Mouse (Mus musculus): Measurements from ENCODE around the gene Stox2. TPM values are rescaled to one million over a fixed set of nuclear protein-coding genes. Genes with fewer than 3 reads are reported as not detected.

Gene Stox2
- polyA plus RNA-seq, 2 experiments, result 0.06 to 0.11 TPM

DNA sequence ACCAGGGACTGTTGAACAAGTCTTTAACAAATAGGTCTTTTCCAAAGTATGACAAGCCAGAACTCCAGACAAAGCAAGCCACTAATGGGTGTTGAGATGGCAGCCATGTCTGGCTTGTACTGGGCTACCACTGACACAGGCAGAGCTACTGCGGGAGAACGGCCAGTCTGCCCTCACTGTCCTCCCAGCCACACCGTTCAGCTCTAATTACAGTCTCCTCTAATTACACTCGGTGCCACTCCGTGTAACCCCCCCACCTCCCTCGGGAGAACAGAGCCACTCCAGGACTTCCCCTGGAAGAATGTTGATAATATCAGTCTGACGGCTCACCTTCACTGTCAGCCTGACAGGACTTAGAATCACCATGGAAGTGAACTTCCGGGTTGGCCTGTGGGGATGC is 97.1 kb downstream of the Stox2 start:
- Histone ChIP-seq H3K9ac (replicated peaks) (no peak overlapping the region), H3K36me3 (replicated peaks; ENCODE audit: control insufficient read depth, insufficient read depth, low read depth) (no peaks in the 10 kb centered on the region), H3K9me3 (ENCODE audit: control insufficient read depth, low read length) (no peaks in the 10 kb centered on the region), H3K4me3 (ENCODE audit: insufficient read depth in 1 of 2, low read depth in 2 of 2, low read length in 2 of 2) (no peak overlapping the region), H3K4me2 (ENCODE audit: low read depth) (no peak overlapping the region), H3K27me3 (ENCODE audit: control insufficient read depth, insufficient read depth, low read length) (no peaks in the 10 kb centered on the region), H3K4me1 (replicated peaks; ENCODE audit: control insufficient read depth in 2 of 2, insufficient read depth in 2 of 2, low read length in 1 of 2) (no peaks in the 10 kb centered on the region), H3K27ac (no peak overlapping the region)
- DNase-seq (ENCODE audit: low read depth in 3 of 3, low spot score in 3 of 3), result no peak
- WGBS (ENCODE audit: insufficient replicate concordance), result 47% methylated on average over 8 of the region's 8 CpGs
- no peak for ATAC-seq (ENCODE audit: insufficient read depth)
- no peak for TF ChIP-seq CTCF (IDR thresholded peaks at IDR 0.05; ENCODE audit: low read depth)
- no peak for TF ChIP-seq EP300 (IDR thresholded peaks at IDR 0.05; ENCODE audit: low read depth)

DNA sequence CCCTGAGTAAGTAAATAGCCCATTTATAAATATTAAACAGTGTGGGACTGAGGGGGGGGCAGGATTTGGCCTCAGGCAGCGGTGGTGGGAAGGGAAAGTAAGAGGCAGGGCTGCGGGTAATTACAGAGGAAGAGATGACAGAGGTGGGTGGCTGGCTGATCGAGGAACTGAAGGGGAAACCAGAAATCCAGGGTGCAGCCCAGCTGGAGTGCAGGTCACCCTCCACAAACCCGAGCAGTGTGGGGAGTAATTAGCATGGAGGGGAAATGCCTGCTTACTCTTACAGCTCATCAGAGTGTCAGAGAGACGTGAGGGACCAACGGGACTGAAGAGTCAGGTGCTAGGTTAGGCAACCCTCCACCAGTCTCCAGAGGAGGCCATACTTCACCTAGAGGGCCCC is 98.4 kb downstream of the Stox2 start:
- WGBS (ENCODE audit: insufficient replicate concordance), result 19% methylated on average over 6 of the region's 6 CpGs
- Histone ChIP-seq H3K9me3 (ENCODE audit: control insufficient read depth, low read length) (no peaks in the 10 kb centered on the region), H3K27me3 (ENCODE audit: control insufficient read depth, insufficient read depth, low read length) (no peaks in the 10 kb centered on the region), H3K4me1 (replicated peaks; ENCODE audit: control insufficient read depth in 2 of 2, insufficient read depth in 2 of 2, low read length in 1 of 2) (no peaks in the 10 kb centered on the region), H3K4me2 (ENCODE audit: low read depth) (no peak overlapping the region), H3K4me3 (ENCODE audit: insufficient read depth in 1 of 2, low read depth in 2 of 2, low read length in 2 of 2) (no peak overlapping the region), H3K27ac (no peak overlapping the region), H3K36me3 (replicated peaks; ENCODE audit: control insufficient read depth, insufficient read depth, low read depth) (no peaks in the 10 kb centered on the region), H3K9ac (replicated peaks) (no peak overlapping the region)
- ATAC-seq (ENCODE audit: insufficient read depth) (no peak), DNase-seq (ENCODE audit: low read depth in 3 of 3, low spot score in 3 of 3) (no peak)
- TF ChIP-seq CTCF (IDR thresholded peaks at IDR 0.05; ENCODE audit: low read depth), result no peak
- no peak for TF ChIP-seq EP300 (IDR thresholded peaks at IDR 0.05; ENCODE audit: low read depth)

DNA sequence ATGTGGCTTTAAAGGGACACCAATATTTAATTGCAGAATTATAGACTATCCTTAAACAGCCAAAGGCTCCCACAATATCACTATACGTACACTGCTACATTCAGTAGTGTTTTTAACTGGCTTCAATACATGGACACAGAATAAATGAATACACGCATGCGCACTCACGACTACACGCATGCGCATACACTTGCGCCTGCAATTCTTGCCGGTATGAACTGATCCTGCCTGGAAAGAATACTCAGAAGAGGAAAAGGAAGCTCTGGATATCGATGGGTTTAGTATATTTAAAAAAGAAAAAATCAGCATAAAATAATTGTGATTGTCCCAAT is 100.4 kb downstream of the Stox2 start:
- H3K27me3 ChIP-seq (ENCODE audit: control insufficient read depth, insufficient read depth, low read length), result no peaks in the 10 kb centered on the region
- ATAC-seq (ENCODE audit: insufficient read depth) (no peak), DNase-seq (ENCODE audit: low read depth in 3 of 3, low spot score in 3 of 3) (no peak)
- 76% methylated on average over 9 of the region's 9 CpGs for WGBS (ENCODE audit: insufficient replicate concordance)
- no peaks in the 10 kb centered on the region for H3K4me1 ChIP-seq (replicated peaks; ENCODE audit: control insufficient read depth in 2 of 2, insufficient read depth in 2 of 2, low read length in 1 of 2)
- H3K9ac ChIP-seq (replicated peaks), result no peak overlapping the region
- H3K36me3 ChIP-seq (replicated peaks; ENCODE audit: control insufficient read depth, insufficient read depth, low read depth), result no peaks in the 10 kb centered on the region
- no peak overlapping the region for H3K4me3 ChIP-seq (ENCODE audit: insufficient read depth in 1 of 2, low read depth in 2 of 2, low read length in 2 of 2)
- no peak overlapping the region for H3K4me2 ChIP-seq (ENCODE audit: low read depth)
- no peaks in the 10 kb centered on the region for H3K9me3 ChIP-seq (ENCODE audit: control insufficient read depth, low read length)
- no peak for TF ChIP-seq CTCF (IDR thresholded peaks at IDR 0.05; ENCODE audit: low read depth)
- no peak for TF ChIP-seq EP300 (IDR thresholded peaks at IDR 0.05; ENCODE audit: low read depth)
- no peak overlapping the region for H3K27ac ChIP-seq

DNA sequence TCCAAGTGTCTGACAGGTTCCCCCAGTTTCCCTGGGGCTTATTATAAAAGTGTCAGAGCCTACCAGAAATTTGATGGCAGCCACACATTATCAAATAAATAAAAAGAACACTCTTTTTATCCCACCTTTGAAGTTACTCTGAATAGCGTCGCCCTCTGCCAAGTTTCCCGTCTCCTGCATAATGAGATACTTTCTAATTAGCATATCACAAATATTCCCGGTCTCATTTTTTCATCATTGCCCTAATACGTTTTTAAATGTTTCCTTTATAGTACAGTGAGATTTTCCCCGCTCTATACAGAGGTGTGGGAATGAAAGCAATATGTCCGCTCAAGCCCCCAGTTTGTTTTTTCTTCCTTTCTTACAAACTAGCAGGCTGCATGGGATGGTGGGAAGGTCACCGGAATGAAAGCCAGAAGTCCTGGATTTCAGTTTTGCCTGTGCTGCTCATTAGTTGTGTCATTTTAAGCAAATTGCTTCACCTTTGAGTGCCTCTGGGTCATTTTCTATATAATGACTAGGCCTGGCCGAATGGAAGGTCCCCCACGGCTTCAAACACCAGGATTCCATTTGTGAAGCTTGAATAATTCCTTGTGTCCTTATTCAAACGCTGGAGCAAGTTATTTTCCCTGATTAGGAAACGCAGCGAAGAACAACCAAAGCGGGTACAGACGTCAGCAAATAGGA is 100.9 kb downstream of the Stox2 start:
- no peaks in the 10 kb centered on the region for H3K27me3 ChIP-seq (ENCODE audit: control insufficient read depth, insufficient read depth, low read length)
- H3K27ac ChIP-seq, result no peak overlapping the region
- H3K9me3 ChIP-seq (ENCODE audit: control insufficient read depth, low read length), result no peaks in the 10 kb centered on the region
- H3K9ac ChIP-seq (replicated peaks), result no peak overlapping the region
- no peaks in the 10 kb centered on the region for H3K36me3 ChIP-seq (replicated peaks; ENCODE audit: control insufficient read depth, insufficient read depth, low read depth)
- no peak overlapping the region for H3K4me3 ChIP-seq (ENCODE audit: insufficient read depth in 1 of 2, low read depth in 2 of 2, low read length in 2 of 2)
- TF ChIP-seq EP300 (IDR thresholded peaks at IDR 0.05; ENCODE audit: low read depth), result no peak
- no peak for TF ChIP-seq CTCF (IDR thresholded peaks at IDR 0.05; ENCODE audit: low read depth)
- no peak overlapping the region for H3K4me2 ChIP-seq (ENCODE audit: low read depth)
- no peak for DNase-seq (ENCODE audit: low read depth in 3 of 3, low spot score in 3 of 3)
- WGBS (ENCODE audit: insufficient replicate concordance), result 62% methylated on average over 15 of the region's 15 CpGs
- no peak for ATAC-seq (ENCODE audit: insufficient read depth)
- H3K4me1 ChIP-seq (replicated peaks; ENCODE audit: control insufficient read depth in 2 of 2, insufficient read depth in 2 of 2, low read length in 1 of 2), result no peaks in the 10 kb centered on the region

DNA sequence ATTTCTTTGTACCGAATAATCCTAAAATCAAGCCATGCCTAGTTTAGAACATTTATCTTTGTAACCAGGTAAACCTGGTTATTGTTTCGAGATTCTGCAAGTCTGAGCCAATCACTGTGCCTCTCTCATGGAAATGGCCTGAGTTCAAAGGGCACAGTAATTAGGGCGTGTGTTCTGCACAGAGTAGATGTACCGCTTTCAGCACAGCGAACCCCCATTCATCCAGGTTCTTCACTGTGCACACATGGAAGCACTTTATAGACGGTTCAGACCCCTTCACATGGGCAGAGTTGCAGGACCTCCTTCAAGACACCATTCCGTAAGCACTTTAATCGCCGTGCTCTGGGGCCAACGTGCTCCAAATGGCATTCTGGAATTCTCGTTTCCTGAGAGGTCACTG is 104.7 kb downstream of the Stox2 start:
- Histone ChIP-seq H3K9me3 (ENCODE audit: control insufficient read depth, low read length) (no peaks in the 10 kb centered on the region), H3K4me3 (ENCODE audit: insufficient read depth in 1 of 2, low read depth in 2 of 2, low read length in 2 of 2) (no peak overlapping the region), H3K4me2 (ENCODE audit: low read depth) (no peak overlapping the region), H3K36me3 (replicated peaks; ENCODE audit: control insufficient read depth, insufficient read depth, low read depth) (no peaks in the 10 kb centered on the region), H3K9ac (replicated peaks) (no peak overlapping the region), H3K27me3 (ENCODE audit: control insufficient read depth, insufficient read depth, low read length) (no peaks in the 10 kb centered on the region), H3K4me1 (replicated peaks; ENCODE audit: control insufficient read depth in 2 of 2, insufficient read depth in 2 of 2, low read length in 1 of 2) (no peaks in the 10 kb centered on the region; a peak in 1 of 4 replicates), H3K27ac (no peak overlapping the region)
- no peak for TF ChIP-seq CTCF (IDR thresholded peaks at IDR 0.05; ENCODE audit: low read depth)
- no peak for TF ChIP-seq EP300 (IDR thresholded peaks at IDR 0.05; ENCODE audit: low read depth)
- WGBS (ENCODE audit: insufficient replicate concordance), result 63% methylated on average over 11 of the region's 11 CpGs
- ATAC-seq (ENCODE audit: insufficient read depth) (no peak), DNase-seq (ENCODE audit: low read depth in 3 of 3, low spot score in 3 of 3) (no peak)
